Mouse (Mus musculus): Measurements from ENCODE around the gene Fam167b. TPM values are rescaled to one million over a fixed set of nuclear protein-coding genes. Genes with fewer than 3 reads are reported as not detected.

The Fam167b gene
- polyA plus RNA-seq, 1 experiment from 2014 or later: 0.26 TPM

- 88% methylated on average over 13 of the region's 13 CpGs for WGBS
- Histone ChIP-seq H3K4me2 (ENCODE audit: low read length) (no peak overlapping the region), H3K27ac (ENCODE audit: low read length) (no peak overlapping the region), H3K9ac (ENCODE audit: low read depth, low read length) (no peak overlapping the region), H3K9me3 (replicated peaks; ENCODE audit: control insufficient read depth, low read length, poor library complexity, severe bottlenecking) (no peaks in the 10 kb centered on the region), H3K4me3 (ENCODE audit: low read depth, low read length) (no peak overlapping the region), H3K4me1 (ENCODE audit: control insufficient read depth, insufficient read depth, low read length) (no peaks in the 10 kb centered on the region), H3K36me3 (ENCODE audit: control insufficient read depth, insufficient read depth, low read length) (no peaks in the 10 kb centered on the region), H3K27me3 (ENCODE audit: control insufficient read depth, insufficient read depth, low read depth, low read length) (no peaks in the 10 kb centered on the region)
- ATAC-seq: no peak
Measured at GRCm38 (mm10) chr4:129572236-129573092, 5.9 kb downstream of the Fam167b start.

DNA sequence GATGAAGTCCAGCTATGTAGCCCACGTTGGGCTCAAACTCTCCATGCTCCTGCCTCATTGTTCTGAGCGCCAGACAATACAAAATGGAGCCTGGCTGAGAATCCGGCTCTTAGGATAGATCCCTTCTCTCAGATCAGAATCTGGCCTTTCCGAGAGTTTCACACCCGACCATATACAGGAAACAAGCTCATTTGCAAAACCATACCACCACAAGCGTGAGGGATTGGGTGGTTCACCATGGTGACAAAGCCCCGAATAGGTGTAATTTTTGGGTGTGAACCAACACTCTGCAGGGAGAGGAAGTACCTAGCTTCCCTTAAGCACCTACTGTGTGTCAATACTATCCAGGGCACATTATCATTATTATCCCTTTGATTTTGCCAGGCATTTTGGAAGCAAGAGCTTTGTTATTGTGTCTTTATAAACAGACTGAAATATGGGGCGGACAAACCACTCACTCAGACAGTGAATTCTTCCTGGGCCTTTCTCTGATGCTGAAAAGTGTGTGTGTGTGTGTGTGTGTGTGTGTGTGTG, 6.7 kb downstream of the Fam167b start:
- no peaks in the 10 kb centered on the region for H3K36me3 ChIP-seq (ENCODE audit: control insufficient read depth, insufficient read depth, low read length)
- 69% methylated on average over 8 of the region's 8 CpGs for WGBS

GRCm38 (mm10) chr4:129570028-129570427, 8.3 kb downstream of the Fam167b start:
- H3K4me3 ChIP-seq (ENCODE audit: low read depth, low read length): no peak overlapping the region
- 87% methylated on average over 6 of the region's 6 CpGs for WGBS
- no peak overlapping the region for H3K27ac ChIP-seq (ENCODE audit: low read length)
- H3K4me1 ChIP-seq (ENCODE audit: control insufficient read depth, insufficient read depth, low read length): no peaks in the 10 kb centered on the region
- H3K4me2 ChIP-seq (ENCODE audit: low read length): no peak overlapping the region
- ATAC-seq: no peak
- H3K9ac ChIP-seq (ENCODE audit: low read depth, low read length): no peak overlapping the region
- no peaks in the 10 kb centered on the region for H3K36me3 ChIP-seq (ENCODE audit: control insufficient read depth, insufficient read depth, low read length)
- no peaks in the 10 kb centered on the region for H3K27me3 ChIP-seq (ENCODE audit: control insufficient read depth, insufficient read depth, low read depth, low read length)
- H3K9me3 ChIP-seq (replicated peaks; ENCODE audit: control insufficient read depth, low read length, poor library complexity, severe bottlenecking): no peaks in the 10 kb centered on the region

More for the DNA sequence above, 6.7 kb downstream of the Fam167b start:
- no peaks in the 10 kb centered on the region for H3K27me3 ChIP-seq (ENCODE audit: control insufficient read depth, insufficient read depth, low read depth, low read length)
- H3K27ac ChIP-seq (ENCODE audit: low read length): no peak overlapping the region
- H3K4me2 ChIP-seq (ENCODE audit: low read length): no peak overlapping the region
- H3K4me3 ChIP-seq (ENCODE audit: low read depth, low read length): no peak overlapping the region
- H3K9ac ChIP-seq (ENCODE audit: low read depth, low read length): no peak overlapping the region
- H3K4me1 ChIP-seq (ENCODE audit: control insufficient read depth, insufficient read depth, low read length): no peaks in the 10 kb centered on the region
- no peak for ATAC-seq
- H3K9me3 ChIP-seq (replicated peaks; ENCODE audit: control insufficient read depth, low read length, poor library complexity, severe bottlenecking): no peaks in the 10 kb centered on the region

DNA sequence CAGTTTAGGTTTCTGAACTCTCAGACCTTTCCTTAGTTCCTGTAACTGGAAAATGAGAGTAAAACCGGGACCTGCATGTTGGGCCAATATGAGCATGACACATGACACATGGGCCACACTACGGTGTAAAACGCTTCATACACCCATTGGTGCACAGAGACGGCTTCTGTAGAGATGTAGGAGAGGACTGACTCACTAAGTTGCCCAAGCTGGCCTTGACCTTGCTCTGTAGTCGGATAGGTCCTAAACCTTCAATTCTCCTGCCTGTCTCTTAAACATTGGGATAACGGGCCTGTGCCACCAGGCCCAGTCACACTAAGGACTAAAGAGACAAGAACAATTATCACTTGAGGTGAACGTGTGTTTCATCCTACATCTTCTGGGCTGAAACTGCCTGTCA, 10.0 kb downstream of the Fam167b start:
- Histone ChIP-seq H3K36me3 (ENCODE audit: control insufficient read depth, insufficient read depth, low read length) (no peaks in the 10 kb centered on the region), H3K4me1 (ENCODE audit: control insufficient read depth, insufficient read depth, low read length) (no peaks in the 10 kb centered on the region), H3K27ac (ENCODE audit: low read length) (no peak overlapping the region), H3K9ac (ENCODE audit: low read depth, low read length) (no peak overlapping the region), H3K27me3 (ENCODE audit: control insufficient read depth, insufficient read depth, low read depth, low read length) (no peaks in the 10 kb centered on the region), H3K9me3 (replicated peaks; ENCODE audit: control insufficient read depth, low read length, poor library complexity, severe bottlenecking) (no peaks in the 10 kb centered on the region), H3K4me2 (ENCODE audit: low read length) (no peak overlapping the region), H3K4me3 (ENCODE audit: low read depth, low read length) (no peak overlapping the region)
- WGBS: 93% methylated on average over 7 of the region's 7 CpGs
- ATAC-seq: no peak

GRCm38 (mm10) chr4:129565139-129565538, 13.2 kb downstream of the Fam167b start:
- no peaks in the 10 kb centered on the region for H3K9me3 ChIP-seq (replicated peaks; ENCODE audit: control insufficient read depth, low read length, poor library complexity, severe bottlenecking)
- no peak for ATAC-seq
- H3K4me1 ChIP-seq (ENCODE audit: control insufficient read depth, insufficient read depth, low read length): no peaks in the 10 kb centered on the region
- H3K9ac ChIP-seq (ENCODE audit: low read depth, low read length): no peak overlapping the region
- H3K27me3 ChIP-seq (ENCODE audit: control insufficient read depth, insufficient read depth, low read depth, low read length): no peaks in the 10 kb centered on the region
- H3K27ac ChIP-seq (ENCODE audit: low read length): no peak overlapping the region
- 87% methylated on average over 6 of the region's 6 CpGs for WGBS
- H3K36me3 ChIP-seq (ENCODE audit: control insufficient read depth, insufficient read depth, low read length): no peaks in the 10 kb centered on the region
- no peak overlapping the region for H3K4me3 ChIP-seq (ENCODE audit: low read depth, low read length)
- no peak overlapping the region for H3K4me2 ChIP-seq (ENCODE audit: low read length)

DNA sequence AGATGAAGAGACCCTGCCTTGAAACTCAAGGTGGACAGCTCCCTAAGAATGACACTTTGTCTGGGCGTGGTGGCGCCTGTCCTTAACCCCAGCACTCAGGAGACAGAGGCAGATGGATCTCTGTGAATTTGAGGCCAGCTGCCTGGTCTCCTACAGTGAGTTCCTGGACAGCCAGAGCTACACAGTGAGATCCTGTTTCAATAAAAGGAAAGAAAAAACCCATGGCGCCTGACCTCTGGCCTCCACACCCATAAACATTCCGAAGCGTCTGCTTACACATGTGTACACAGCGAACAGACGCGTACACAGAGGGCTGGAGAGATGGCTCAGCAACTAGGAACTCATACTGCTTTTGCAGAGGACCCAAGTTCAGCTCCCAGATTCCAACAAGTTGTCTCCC, 14.6 kb downstream of the Fam167b start:
- Histone ChIP-seq H3K36me3 (ENCODE audit: control insufficient read depth, insufficient read depth, low read length) (no peaks in the 10 kb centered on the region), H3K4me1 (ENCODE audit: control insufficient read depth, insufficient read depth, low read length) (no peaks in the 10 kb centered on the region), H3K4me2 (ENCODE audit: low read length) (no peak overlapping the region), H3K9ac (ENCODE audit: low read depth, low read length) (no peak overlapping the region), H3K27me3 (ENCODE audit: control insufficient read depth, insufficient read depth, low read depth, low read length) (no peaks in the 10 kb centered on the region), H3K27ac (ENCODE audit: low read length) (no peak overlapping the region), H3K9me3 (replicated peaks; ENCODE audit: control insufficient read depth, low read length, poor library complexity, severe bottlenecking) (no peaks in the 10 kb centered on the region), H3K4me3 (ENCODE audit: low read depth, low read length) (no peak overlapping the region)
- no peak for ATAC-seq
- WGBS: 73% methylated on average over 8 of the region's 8 CpGs

DNA sequence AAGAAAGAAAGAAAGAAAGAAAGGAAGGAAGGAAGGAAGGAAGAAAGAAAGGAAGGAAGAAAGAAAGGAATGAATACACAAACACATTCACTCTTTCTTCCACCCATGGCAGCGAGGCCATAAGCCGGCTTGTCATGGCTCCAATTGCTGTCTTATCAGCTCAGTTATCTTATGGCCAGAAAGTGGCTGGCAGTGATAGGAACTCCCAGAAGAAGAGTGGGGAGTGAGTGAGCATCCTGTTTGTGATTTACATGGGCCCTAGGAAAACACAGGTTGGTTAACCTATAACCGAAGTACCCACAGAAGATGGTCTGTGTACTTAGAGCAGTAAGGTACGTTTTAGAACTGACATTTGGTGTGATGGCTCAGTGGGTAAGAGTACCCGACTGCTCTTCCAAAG, 17.2 kb downstream of the Fam167b start:
- Histone ChIP-seq H3K4me3 (ENCODE audit: low read depth, low read length) (no peak overlapping the region), H3K9ac (ENCODE audit: low read depth, low read length) (no peak overlapping the region), H3K9me3 (replicated peaks; ENCODE audit: control insufficient read depth, low read length, poor library complexity, severe bottlenecking) (no peaks in the 10 kb centered on the region), H3K27me3 (ENCODE audit: control insufficient read depth, insufficient read depth, low read depth, low read length) (no peaks in the 10 kb centered on the region), H3K36me3 (ENCODE audit: control insufficient read depth, insufficient read depth, low read length) (no peaks in the 10 kb centered on the region), H3K4me2 (ENCODE audit: low read length) (no peak overlapping the region), H3K27ac (ENCODE audit: low read length) (no peak overlapping the region), H3K4me1 (ENCODE audit: control insufficient read depth, insufficient read depth, low read length) (no peaks in the 10 kb centered on the region; the same call in 1 of the 2 replicates)
- ATAC-seq: no peak
- WGBS: 92% methylated on average over 5 of the region's 5 CpGs

DNA sequence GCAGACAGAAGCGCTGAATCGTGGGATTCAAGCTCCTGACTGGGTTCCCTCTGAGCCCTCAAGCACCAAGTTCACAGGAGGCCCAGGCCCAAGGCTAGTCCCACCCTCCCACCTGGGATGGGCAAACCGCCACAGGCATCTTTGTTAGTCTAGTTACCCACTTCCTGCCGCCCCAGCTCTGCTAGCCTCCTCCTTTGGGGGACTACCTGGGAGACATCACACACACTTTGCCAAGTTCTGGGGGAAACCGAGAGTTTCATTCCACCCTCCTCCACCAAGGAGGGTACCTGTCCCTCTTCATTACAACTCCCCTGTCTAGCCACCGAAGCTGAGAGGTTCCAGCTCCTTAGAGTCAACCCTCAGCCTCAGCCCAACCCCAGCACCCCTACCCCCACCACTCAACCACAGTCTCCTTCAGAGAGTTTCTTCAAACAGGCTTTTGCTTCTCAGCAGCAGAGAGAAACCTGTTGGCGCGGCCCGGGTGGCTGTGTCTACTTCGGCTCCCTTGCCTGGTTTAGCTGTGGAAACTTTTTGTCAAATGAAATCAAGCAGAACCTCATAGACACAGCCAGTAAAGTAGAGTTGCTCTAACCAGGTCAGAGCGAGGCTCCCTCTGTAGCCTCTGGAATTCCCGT, 19.9 kb downstream of the Fam167b start:
- H3K9me3 ChIP-seq (replicated peaks; ENCODE audit: control insufficient read depth, low read length, poor library complexity, severe bottlenecking): no peaks in the 10 kb centered on the region
- 85% methylated on average over 12 of the region's 12 CpGs for WGBS
- H3K4me2 ChIP-seq (ENCODE audit: low read length): no peak overlapping the region
- ATAC-seq: no peak
- H3K4me1 ChIP-seq (ENCODE audit: control insufficient read depth, insufficient read depth, low read length): peaks cover 13% of the 10 kb centered on the region
- H3K4me3 ChIP-seq (ENCODE audit: low read depth, low read length): no peak overlapping the region
- no peak overlapping the region for H3K27ac ChIP-seq (ENCODE audit: low read length)
- H3K27me3 ChIP-seq (ENCODE audit: control insufficient read depth, insufficient read depth, low read depth, low read length): no peaks in the 10 kb centered on the region
- H3K9ac ChIP-seq (ENCODE audit: low read depth, low read length): no peak overlapping the region
- no peaks in the 10 kb centered on the region for H3K36me3 ChIP-seq (ENCODE audit: control insufficient read depth, insufficient read depth, low read length)

- Histone ChIP-seq H3K9me3 (replicated peaks; ENCODE audit: control insufficient read depth, low read length, poor library complexity, severe bottlenecking) (no peaks in the 10 kb centered on the region), H3K4me3 (ENCODE audit: low read depth, low read length) (no peak overlapping the region), H3K9ac (ENCODE audit: low read depth, low read length) (peak overlapping the region; percentile 73; the same call in 1 of the 2 replicates), H3K27me3 (ENCODE audit: control insufficient read depth, insufficient read depth, low read depth, low read length) (no peaks in the 10 kb centered on the region), H3K4me1 (ENCODE audit: control insufficient read depth, insufficient read depth, low read length) (peaks cover 13% of the 10 kb centered on the region), H3K4me2 (ENCODE audit: low read length) (peak overlapping the region; percentile 90), H3K36me3 (ENCODE audit: control insufficient read depth, insufficient read depth, low read length) (no peaks in the 10 kb centered on the region), H3K27ac (ENCODE audit: low read length) (no peak overlapping the region; the same call in 1 of the 2 replicates)
- ATAC-seq: no peak
- WGBS: 83% methylated on average over 9 of the region's 9 CpGs
Measured at GRCm38 (mm10) chr4:129557256-129557808, 21.0 kb downstream of the Fam167b start.

Data from midbrain, embryonic 16.5 days (tissue).